Mouse (Mus musculus): ENCODE measurements around the gene Trip10. TPM values are rescaled to one million over a fixed set of nuclear protein-coding genes. Genes with fewer than 3 reads are reported as not detected.
"Not testable (repeated sequence)": the region's sequence is repeated elsewhere in the genome, so short reads cannot be mapped to it uniquely, and the experiment has no call there.

The Trip10 gene
- polyA plus RNA-seq, 1 experiment from 2014 or later: 10.1 TPM

GRCm38 (mm10) chr17:57271301-57271700 is 22.0 kb downstream of the Trip10 start:
- no peaks in the 10 kb centered on the region for H3K9me3 ChIP-seq (ENCODE audit: control insufficient read depth, low read length)
- H3K4me3 ChIP-seq (ENCODE audit: low read length): no peak overlapping the region
- ATAC-seq: no peak
- WGBS: 64% methylated on average over 9 of the region's 9 CpGs
- peaks cover 7% of the 10 kb centered on the region for H3K4me1 ChIP-seq (ENCODE audit: control insufficient read depth, insufficient read depth, low read depth, low read length)
- H3K27me3 ChIP-seq (replicated peaks; ENCODE audit: control insufficient read depth, insufficient read depth, low read length): peaks cover 2% of the 10 kb centered on the region; the same call in 1 of the 2 replicates
- no peaks in the 10 kb centered on the region for H3K36me3 ChIP-seq (ENCODE audit: control insufficient read depth, insufficient read depth, low read length)
- H3K4me2 ChIP-seq (ENCODE audit: low read length): no peak overlapping the region
- no peak overlapping the region for H3K27ac ChIP-seq (ENCODE audit: low read depth, low read length)
- H3K9ac ChIP-seq (ENCODE audit: low read depth, low read length): no peak overlapping the region

- H3K36me3 ChIP-seq (ENCODE audit: control insufficient read depth, insufficient read depth, low read length): no peaks in the 10 kb centered on the region
- H3K27me3 ChIP-seq (replicated peaks; ENCODE audit: control insufficient read depth, insufficient read depth, low read length): peaks cover 2% of the 10 kb centered on the region; the same call in 1 of the 2 replicates
- 30% methylated on average over 6 of the region's 7 CpGs for WGBS
- peaks cover 10% of the 10 kb centered on the region for H3K4me1 ChIP-seq (ENCODE audit: control insufficient read depth, insufficient read depth, low read depth, low read length)
- H3K4me2 ChIP-seq (ENCODE audit: low read length): no peak overlapping the region
- no peak for ATAC-seq
- H3K9ac ChIP-seq (ENCODE audit: low read depth, low read length): no peak overlapping the region
- no peak overlapping the region for H3K27ac ChIP-seq (ENCODE audit: low read depth, low read length)
- H3K9me3 ChIP-seq (ENCODE audit: control insufficient read depth, low read length): no peaks in the 10 kb centered on the region
- H3K4me3 ChIP-seq (ENCODE audit: low read length): no peak overlapping the region
Measured at GRCm38 (mm10) chr17:57273846-57274245, 24.6 kb downstream of the Trip10 start.

GRCm38 (mm10) chr17:57274686-57275085 is 25.4 kb downstream of the Trip10 start:
- Histone ChIP-seq H3K9me3 (ENCODE audit: control insufficient read depth, low read length) (no peaks in the 10 kb centered on the region), H3K36me3 (ENCODE audit: control insufficient read depth, insufficient read depth, low read length) (no peaks in the 10 kb centered on the region), H3K4me2 (ENCODE audit: low read length) (peak overlapping the region; percentile 61), H3K9ac (ENCODE audit: low read depth, low read length) (peak overlapping the region; percentile 67), H3K4me1 (ENCODE audit: control insufficient read depth, insufficient read depth, low read depth, low read length) (peaks cover 10% of the 10 kb centered on the region), H3K27ac (ENCODE audit: low read depth, low read length) (no peak overlapping the region), H3K4me3 (ENCODE audit: low read length) (peak overlapping the region; percentile 57), H3K27me3 (replicated peaks; ENCODE audit: control insufficient read depth, insufficient read depth, low read length) (peaks cover 2% of the 10 kb centered on the region; the same call in 1 of the 2 replicates)
- 7% methylated on average over 15 of the region's 15 CpGs for WGBS
- ATAC-seq: no peak

GRCm38 (mm10) chr17:57275111-57275996 is 26.1 kb downstream of the Trip10 start:
- Histone ChIP-seq H3K9ac (ENCODE audit: low read depth, low read length) (peak overlapping the region; percentile 67), H3K4me2 (ENCODE audit: low read length) (peak overlapping the region; percentile 61), H3K9me3 (ENCODE audit: control insufficient read depth, low read length) (no peaks in the 10 kb centered on the region), H3K27ac (ENCODE audit: low read depth, low read length) (no peak overlapping the region), H3K4me1 (ENCODE audit: control insufficient read depth, insufficient read depth, low read depth, low read length) (peaks cover 10% of the 10 kb centered on the region), H3K36me3 (ENCODE audit: control insufficient read depth, insufficient read depth, low read length) (no peaks in the 10 kb centered on the region), H3K27me3 (replicated peaks; ENCODE audit: control insufficient read depth, insufficient read depth, low read length) (peaks cover 2% of the 10 kb centered on the region; the same call in 1 of the 2 replicates), H3K4me3 (ENCODE audit: low read length) (peak overlapping the region; percentile 57)
- 1% methylated on average over 40 of the region's 53 CpGs for WGBS
- peak; percentile 80 for ATAC-seq

GRCm38 (mm10) chr17:57275997-57276351 is 26.7 kb downstream of the Trip10 start:
- H3K9ac ChIP-seq (ENCODE audit: low read depth, low read length): peak overlapping the region; percentile 67
- peak overlapping the region; percentile 57 for H3K4me3 ChIP-seq (ENCODE audit: low read length)
- peak; percentile 48 for ATAC-seq
- H3K27me3 ChIP-seq (replicated peaks; ENCODE audit: control insufficient read depth, insufficient read depth, low read length): peaks cover 2% of the 10 kb centered on the region; the same call in 1 of the 2 replicates
- WGBS: 4% methylated on average over 13 of the region's 13 CpGs
- peak overlapping the region; percentile 61 for H3K4me2 ChIP-seq (ENCODE audit: low read length)
- H3K27ac ChIP-seq (ENCODE audit: low read depth, low read length): no peak overlapping the region; the same call in 1 of the 2 replicates
- peaks cover 10% of the 10 kb centered on the region for H3K4me1 ChIP-seq (ENCODE audit: control insufficient read depth, insufficient read depth, low read depth, low read length)
- no peaks in the 10 kb centered on the region for H3K9me3 ChIP-seq (ENCODE audit: control insufficient read depth, low read length)
- no peaks in the 10 kb centered on the region for H3K36me3 ChIP-seq (ENCODE audit: control insufficient read depth, insufficient read depth, low read length)

GRCm38 (mm10) chr17:57276634-57277121 is 27.4 kb downstream of the Trip10 start:
- WGBS: under 1% methylated on average over 20 of the region's 20 CpGs

GRCm38 (mm10) chr17:57277598-57278261 is 28.5 kb downstream of the Trip10 start:
- H3K4me3 ChIP-seq (ENCODE audit: low read length); H3K4me2 ChIP-seq (ENCODE audit: low read length); H3K9me3 ChIP-seq (ENCODE audit: control insufficient read depth, low read length); H3K36me3 ChIP-seq (ENCODE audit: control insufficient read depth, insufficient read depth, low read length); H3K27me3 ChIP-seq (replicated peaks; ENCODE audit: control insufficient read depth, insufficient read depth, low read length); H3K27ac ChIP-seq (ENCODE audit: low read depth, low read length); H3K9ac ChIP-seq (ENCODE audit: low read depth, low read length); ATAC-seq; H3K4me1 ChIP-seq (ENCODE audit: control insufficient read depth, insufficient read depth, low read depth, low read length): not testable (repeated sequence)
- WGBS: 88% methylated on average over 4 of the region's 5 CpGs

More at GRCm38 (mm10) chr17:57276634-57277121, 27.4 kb downstream of the Trip10 start:
- no peaks in the 10 kb centered on the region for H3K36me3 ChIP-seq (ENCODE audit: control insufficient read depth, insufficient read depth, low read length)
- H3K4me3 ChIP-seq (ENCODE audit: low read length): peak overlapping the region; percentile 57
- peak overlapping the region; percentile 13; the same call in 1 of the 2 replicates for H3K27ac ChIP-seq (ENCODE audit: low read depth, low read length)
- H3K9ac ChIP-seq (ENCODE audit: low read depth, low read length): peak overlapping the region; percentile 67
- H3K27me3 ChIP-seq (replicated peaks; ENCODE audit: control insufficient read depth, insufficient read depth, low read length): peaks cover 2% of the 10 kb centered on the region; the same call in 1 of the 2 replicates
- no peaks in the 10 kb centered on the region for H3K9me3 ChIP-seq (ENCODE audit: control insufficient read depth, low read length)
- peak overlapping the region; percentile 61 for H3K4me2 ChIP-seq (ENCODE audit: low read length)
- peak; percentile 83 for ATAC-seq
- H3K4me1 ChIP-seq (ENCODE audit: control insufficient read depth, insufficient read depth, low read depth, low read length): peaks cover 10% of the 10 kb centered on the region

- H3K9ac ChIP-seq (ENCODE audit: low read depth, low read length): no peak overlapping the region
- peaks cover 10% of the 10 kb centered on the region for H3K4me1 ChIP-seq (ENCODE audit: control insufficient read depth, insufficient read depth, low read depth, low read length)
- H3K9me3 ChIP-seq (ENCODE audit: control insufficient read depth, low read length): no peaks in the 10 kb centered on the region
- no peaks in the 10 kb centered on the region; the same call in 1 of the 2 replicates for H3K27me3 ChIP-seq (replicated peaks; ENCODE audit: control insufficient read depth, insufficient read depth, low read length)
- no peaks in the 10 kb centered on the region for H3K36me3 ChIP-seq (ENCODE audit: control insufficient read depth, insufficient read depth, low read length)
- H3K4me2 ChIP-seq (ENCODE audit: low read length): no peak overlapping the region
- no peak overlapping the region for H3K4me3 ChIP-seq (ENCODE audit: low read length)
- H3K27ac ChIP-seq (ENCODE audit: low read depth, low read length): no peak overlapping the region
- ATAC-seq: no peak
- 95% methylated on average over 2 of the region's 2 CpGs for WGBS
Measured at GRCm38 (mm10) chr17:57278537-57278936, 29.3 kb downstream of the Trip10 start.
